Mouse (Mus musculus) kidney, embryonic 15.5 days (tissue): ENCODE results near the gene Cys1. TPM values are rescaled to one million over a fixed set of nuclear protein-coding genes. Genes with fewer than 3 reads are reported as not detected.

Experiments used
- ATAC-seq: fragments of 200-750 bp; cut with Nextera tagmentation; replicated peaks from 2 replicates; pipeline ENCODE4 v1.8.0; 2017; ENCODE audit warnings: moderate TSS enrichment; ENCODE audit not compliant: low FRiP score
- H3K27ac ChIP-seq: fragments of 300-500 bp; sonication (generic); 2 replicates; pipeline ENCODE4 v1.5.1; 2015; ENCODE audit warnings: mild to moderate bottlenecking, inconsistent platforms
- H3K27me3 ChIP-seq: fragments of 300-500 bp; sonication (generic); 2 replicates; pipeline ENCODE4 v1.6.1; 2015; ENCODE audit warnings: inconsistent platforms
- H3K36me3 ChIP-seq: fragments of 300-500 bp; sonication (generic); 2 replicates; pipeline ENCODE4 v1.6.1; 2015; ENCODE audit warnings: inconsistent platforms
- H3K4me1 ChIP-seq: fragments of 300-500 bp; sonication (generic); 2 replicates; pipeline ENCODE4 v1.6.1; 2015; ENCODE audit warnings: inconsistent platforms
- H3K4me2 ChIP-seq: fragments of 300-500 bp; sonication (generic); 2 replicates; pipeline ENCODE4 v1.6.1; 2015; ENCODE audit warnings: moderate library complexity, mild to moderate bottlenecking, inconsistent platforms
- H3K4me3 ChIP-seq: fragments of 300-500 bp; sonication (generic); replicated peaks from 2 replicates; pipeline ENCODE4 v1.5.1; 2015; ENCODE audit warnings: mild to moderate bottlenecking, inconsistent platforms
- H3K9ac ChIP-seq: fragments of 300-500 bp; sonication (generic); 2 replicates; pipeline ENCODE4 v1.6.1; 2015; ENCODE audit warnings: mild to moderate bottlenecking, inconsistent platforms
- H3K9me3 ChIP-seq: fragments of 300-500 bp; sonication (generic); replicated peaks from 2 replicates; pipeline ENCODE4 v1.6.1; 2016; ENCODE audit warnings: inconsistent platforms
- WGBS: fragments of 180-500 bp; shearing (Covaris S2); methylation state at CpG from one replicate; pipeline ENCODE4 v1.1.7; 2015; ENCODE audit warnings: mixed read lengths; 5-methylcytosine and 5-hydroxymethylcytosine counted together
- polyA plus RNA-seq: library from polyadenylated mRNA; unstranded; fragments of >200 nt; fragmentation: Nextera tagmentation; extraction: Ambion mirVana; gene quantifications from 2 replicates; pipeline ENCODE4 v1.2.1, GENCODE M21; 2015

Gene Cys1
- 10.8 and 11.9 TPM in 2 replicates for polyA plus RNA-seq

GRCm38 (mm10) chr12:24681286-24682023, at the start of gene Cys1:
Cys1 (minus strand) TSS chr12:24681813.
- ATAC-seq, result peak; percentile 65
- Histone ChIP-seq H3K9me3 (no peaks in the 10 kb centered on the region), H3K36me3 (no peaks in the 10 kb centered on the region), H3K27me3 (peaks cover 25% of the 10 kb centered on the region), H3K4me1 (peaks cover 53% of the 10 kb centered on the region), H3K4me2 (peak within 1 kb of the TSS; percentile 91), H3K9ac (peak within 1 kb of the TSS; percentile 77), H3K4me3 (peak within 1 kb of the TSS; percentile 68), H3K27ac (peak within 1 kb of the TSS; percentile 90)
- 3% methylated on average over 20 of the region's 20 CpGs for WGBS

- no peaks in the 10 kb centered on the region for H3K36me3 ChIP-seq
- H3K4me1 ChIP-seq, result peaks cover 16% of the 10 kb centered on the region
- H3K4me2 ChIP-seq, result no peak overlapping the region
- H3K4me3 ChIP-seq, result no peak overlapping the region
- H3K9me3 ChIP-seq, result 0 out of 2 replicates have a peak, but pooled peaks cover under 1% of the 10 kb centered on the region
- 10% methylated on average over 2 of the region's 2 CpGs for WGBS
- ATAC-seq, result peak; percentile 86
- H3K9ac ChIP-seq, result no peak overlapping the region
- peak overlapping the region; percentile 76 for H3K27ac ChIP-seq
- no peaks in the 10 kb centered on the region for H3K27me3 ChIP-seq
Observed at GRCm38 (mm10) chr12:24724369-24724768, 42.8 kb upstream of the Cys1 start.

GRCm38 (mm10) chr12:24723859-24724258, 42.2 kb upstream of the Cys1 start:
- no peak overlapping the region for H3K4me3 ChIP-seq
- no peak overlapping the region for H3K9ac ChIP-seq
- no peaks in the 10 kb centered on the region for H3K36me3 ChIP-seq
- no peaks in the 10 kb centered on the region for H3K27me3 ChIP-seq
- peaks cover 16% of the 10 kb centered on the region for H3K4me1 ChIP-seq
- WGBS, result 36% methylated on average over 4 of the region's 4 CpGs
- no peaks in the 10 kb centered on the region for H3K9me3 ChIP-seq
- no peak overlapping the region for H3K4me2 ChIP-seq
- ATAC-seq, result no peak
- peak overlapping the region; percentile 76 for H3K27ac ChIP-seq

GRCm38 (mm10) chr12:24723434-24723833, 41.8 kb upstream of the Cys1 start:
- H3K27ac ChIP-seq, result peak overlapping the region; percentile 76
- peaks cover 16% of the 10 kb centered on the region for H3K4me1 ChIP-seq
- no peak overlapping the region for H3K4me3 ChIP-seq
- H3K4me2 ChIP-seq, result no peak overlapping the region
- no peak overlapping the region for H3K9ac ChIP-seq
- H3K36me3 ChIP-seq, result no peaks in the 10 kb centered on the region
- no peaks in the 10 kb centered on the region for H3K27me3 ChIP-seq
- H3K9me3 ChIP-seq, result no peaks in the 10 kb centered on the region
- whole genome bisulfite sequencing, result 28% methylated on average over 2 of the region's 2 CpGs
- no peak for ATAC-seq

- no peak overlapping the region for H3K4me2 ChIP-seq
- WGBS, result 53% methylated on average over 4 of the region's 4 CpGs
- no peak overlapping the region for H3K4me3 ChIP-seq
- no peaks in the 10 kb centered on the region for H3K9me3 ChIP-seq
- ATAC-seq, result peak; percentile 63; the same call in 1 of the 2 replicates
- peaks cover 31% of the 10 kb centered on the region for H3K36me3 ChIP-seq
- no peaks in the 10 kb centered on the region for H3K27me3 ChIP-seq
- no peak overlapping the region for H3K27ac ChIP-seq
- H3K9ac ChIP-seq, result no peak overlapping the region
- peaks cover 9% of the 10 kb centered on the region; the same call in 1 of the 2 replicates for H3K4me1 ChIP-seq
Observed at GRCm38 (mm10) chr12:24716721-24717301, 35.2 kb upstream of the Cys1 start.

- no peaks in the 10 kb centered on the region for H3K27me3 ChIP-seq
- ATAC-seq, result no peak
- peaks cover 22% of the 10 kb centered on the region for H3K4me1 ChIP-seq
- H3K36me3 ChIP-seq, result peaks cover 46% of the 10 kb centered on the region
- no peaks in the 10 kb centered on the region for H3K9me3 ChIP-seq
- no peak overlapping the region for H3K4me3 ChIP-seq
- no peak overlapping the region for H3K4me2 ChIP-seq
- 69% methylated on average over 2 of the region's 2 CpGs for WGBS
- H3K9ac ChIP-seq, result no peak overlapping the region
- H3K27ac ChIP-seq, result no peak overlapping the region
Observed at GRCm38 (mm10) chr12:24715268-24715896, 33.8 kb upstream of the Cys1 start.

GRCm38 (mm10) chr12:24714579-24715255, 33.1 kb upstream of the Cys1 start:
- ATAC-seq, result no peak
- whole genome bisulfite sequencing, result 75% methylated on average over 5 of the region's 5 CpGs
- no peak overlapping the region; the same call in 1 of the 2 replicates for H3K27ac ChIP-seq
- no peaks in the 10 kb centered on the region for H3K27me3 ChIP-seq
- no peak overlapping the region for H3K4me3 ChIP-seq
- H3K9ac ChIP-seq, result no peak overlapping the region
- peaks cover 24% of the 10 kb centered on the region for H3K4me1 ChIP-seq
- no peaks in the 10 kb centered on the region for H3K9me3 ChIP-seq
- H3K4me2 ChIP-seq, result no peak overlapping the region
- peaks cover 47% of the 10 kb centered on the region for H3K36me3 ChIP-seq

- Histone ChIP-seq H3K27me3 (no peaks in the 10 kb centered on the region), H3K9ac (no peak overlapping the region), H3K4me3 (no peak overlapping the region), H3K36me3 (peaks cover 47% of the 10 kb centered on the region), H3K4me1 (peaks cover 35% of the 10 kb centered on the region), H3K9me3 (no peaks in the 10 kb centered on the region), H3K27ac (no peak overlapping the region), H3K4me2 (no peak overlapping the region)
- ATAC-seq, result no peak
- WGBS, result 89% methylated on average over 8 of the region's 8 CpGs
Observed at GRCm38 (mm10) chr12:24712396-24712795, 30.8 kb upstream of the Cys1 start.

- peak overlapping the region; percentile 90 for H3K4me2 ChIP-seq
- 63% methylated on average over 5 of the region's 5 CpGs for WGBS
- peak overlapping the region; percentile 24; the same call in 1 of the 2 replicates for H3K27ac ChIP-seq
- peaks cover 47% of the 10 kb centered on the region for H3K36me3 ChIP-seq
- ATAC-seq, result no peak
- H3K4me3 ChIP-seq, result peak overlapping the region; percentile 90; the same call in 1 of the 2 replicates
- no peaks in the 10 kb centered on the region for H3K9me3 ChIP-seq
- no peaks in the 10 kb centered on the region for H3K27me3 ChIP-seq
- H3K4me1 ChIP-seq, result peaks cover 50% of the 10 kb centered on the region
- no peak overlapping the region for H3K9ac ChIP-seq
Observed at GRCm38 (mm10) chr12:24710672-24711071, 29.1 kb upstream of the Cys1 start.

- peaks cover 50% of the 10 kb centered on the region for H3K4me1 ChIP-seq
- H3K27ac ChIP-seq, result peak overlapping the region; percentile 89
- no peaks in the 10 kb centered on the region for H3K9me3 ChIP-seq
- ATAC-seq, result 0 out of 2 replicates have a peak, but pooled peaks have one; percentile 7
- H3K4me2 ChIP-seq, result peak overlapping the region; percentile 90
- H3K27me3 ChIP-seq, result no peaks in the 10 kb centered on the region
- peak overlapping the region; percentile 90 for H3K4me3 ChIP-seq
- peak overlapping the region; percentile 86 for H3K9ac ChIP-seq
- H3K36me3 ChIP-seq, result peaks cover 47% of the 10 kb centered on the region
- 30% methylated on average over 5 of the region's 5 CpGs for WGBS
Observed at GRCm38 (mm10) chr12:24709831-24710508, 28.4 kb upstream of the Cys1 start.

GRCm38 (mm10) chr12:24709409-24709808, 27.8 kb upstream of the Cys1 start:
- Histone ChIP-seq H3K27ac (peak overlapping the region; percentile 89), H3K36me3 (peaks cover 41% of the 10 kb centered on the region), H3K9me3 (no peaks in the 10 kb centered on the region), H3K4me1 (peaks cover 50% of the 10 kb centered on the region), H3K4me3 (peak overlapping the region; percentile 90), H3K9ac (peak overlapping the region; percentile 86), H3K27me3 (no peaks in the 10 kb centered on the region), H3K4me2 (peak overlapping the region; percentile 90)
- 17% methylated on average over 6 of the region's 6 CpGs for WGBS
- ATAC-seq, result no peak
